Mouse (Mus musculus) stomach, postnatal 0 days (tissue): ENCODE measurements at regions not wholly inside any gene's neighbourhood (a gene's known extent, or its start where the extent isn't known, plus 50 kb on each side); places are given as distances from the start of the nearest gene placed in this dataset.

Source experiments
- ATAC-seq: fragments of 200-750 bp; cut with Nextera tagmentation; 2 replicates; pipeline ENCODE4 v1.8.0; 2017; ENCODE audit not compliant: low FRiP score, low TSS enrichment
- DNase-seq: peaks from one replicate; pipeline ENCODE4 v3.0.0-alpha.2; 2016; ENCODE audit warnings: low spot score
- H3K27ac ChIP-seq: fragments of 300-500 bp; sonication (generic); replicated peaks from 2 replicates; pipeline ENCODE4 v1.5.1; 2014; ENCODE audit warnings: mild to moderate bottlenecking, control low read depth
- H3K27me3 ChIP-seq: fragments of 300-500 bp; sonication (generic); 2 replicates; pipeline ENCODE4 v1.6.1; 2014; ENCODE audit warnings: low read length; ENCODE audit not compliant: control insufficient read depth, insufficient read depth
- H3K36me3 ChIP-seq: fragments of 300-500 bp; sonication (generic); 2 replicates; pipeline ENCODE4 v1.6.1; 2014; ENCODE audit warnings: low read length, mixed read lengths; ENCODE audit not compliant: control insufficient read depth, insufficient read depth
- H3K4me1 ChIP-seq: fragments of 300-500 bp; sonication (generic); replicated peaks from 2 replicates; pipeline ENCODE4 v1.6.1; 2014; ENCODE audit warnings: antibody characterized with exemption; ENCODE audit not compliant: control insufficient read depth, insufficient read depth
- H3K4me2 ChIP-seq: fragments of 300-500 bp; sonication (generic); replicated peaks from 2 replicates; pipeline ENCODE4 v1.6.1; 2014; ENCODE audit warnings: low read depth, mild to moderate bottlenecking, control low read depth, moderate library complexity
- H3K4me3 ChIP-seq: fragments of 300-500 bp; sonication (generic); 2 replicates; pipeline ENCODE4 v1.5.1; 2014; ENCODE audit warnings: low read depth, low read length, control low read depth
- H3K9ac ChIP-seq: fragments of 300-500 bp; sonication (generic); 2 replicates; pipeline ENCODE4 v1.6.1; 2014; ENCODE audit warnings: mild to moderate bottlenecking, low read length, control low read depth, mixed read lengths
- H3K9me3 ChIP-seq: fragments of 300-500 bp; sonication (generic); 2 replicates; pipeline ENCODE4 v1.6.1; 2016; ENCODE audit warnings: low read length; ENCODE audit not compliant: control insufficient read depth
- CTCF ChIP-seq: IDR thresholded peaks from 2 replicates; pipeline ENCODE4 v1.5.1; 2016; ENCODE audit warnings: antibody characterized with exemption, low read depth, mild to moderate bottlenecking, moderate library complexity
- EP300 ChIP-seq: optimal IDR thresholded peaks from 2 replicates; pipeline ENCODE3; 2016; ENCODE audit warnings: antibody characterized with exemption
- WGBS: fragments of 180-500 bp; shearing (Covaris S2); extraction: QIAGEN DNeasy Blood & Tissue Kit; methylation state at CpG from one replicate; pipeline ENCODE4 v1.1.7; 2014; 5-methylcytosine and 5-hydroxymethylcytosine counted together

- 61% methylated on average over 3 of the region's 3 CpGs for WGBS
- no peaks in the 10 kb centered on the region for H3K4me1 ChIP-seq
- no peak overlapping the region for H3K4me3 ChIP-seq
- H3K9me3 ChIP-seq = no peaks in the 10 kb centered on the region
- TF ChIP-seq CTCF = no peak
- TF ChIP-seq EP300 = no peak
- no peak overlapping the region for H3K27ac ChIP-seq
- DNase-seq (no peak), ATAC-seq (no peak)
- H3K9ac ChIP-seq = no peak overlapping the region
- no peak overlapping the region for H3K4me2 ChIP-seq
- no peaks in the 10 kb centered on the region for H3K27me3 ChIP-seq
- no peaks in the 10 kb centered on the region for H3K36me3 ChIP-seq
Observed at GRCm38 (mm10) chr2:148523401-148523800, 80.0 kb upstream of the Cd93 start.

DNA sequence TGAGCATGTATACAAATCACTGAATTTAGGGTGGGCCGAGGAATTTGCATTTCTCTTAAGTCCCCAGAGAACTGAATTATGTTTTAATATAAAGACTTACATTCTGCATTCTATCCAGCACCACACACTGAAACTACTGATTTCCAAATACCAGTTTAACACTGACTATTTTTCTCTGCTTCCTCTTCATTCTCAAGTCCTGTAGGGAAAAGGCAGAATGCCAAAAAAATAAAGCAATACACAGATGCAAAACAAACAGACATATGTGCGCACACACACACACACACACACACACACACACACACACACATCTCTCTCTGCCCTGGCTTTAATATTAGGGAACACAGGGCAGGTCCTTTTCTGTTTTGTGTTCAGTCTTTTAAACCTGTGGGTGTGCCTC is 79.6 kb upstream of the Cd93 start:
- TF ChIP-seq CTCF (no peak), EP300 (no peak)
- Histone ChIP-seq H3K9ac (no peak overlapping the region), H3K4me1 (no peaks in the 10 kb centered on the region), H3K36me3 (no peaks in the 10 kb centered on the region), H3K27ac (no peak overlapping the region), H3K4me2 (no peak overlapping the region), H3K4me3 (no peak overlapping the region), H3K9me3 (no peaks in the 10 kb centered on the region), H3K27me3 (no peaks in the 10 kb centered on the region)
- 78% methylated on average over 2 of the region's 2 CpGs for WGBS
- DNase-seq = no peak
- ATAC-seq = no peak

- WGBS = 55% methylated on average over 5 of the region's 5 CpGs
- no peak overlapping the region for H3K4me2 ChIP-seq
- H3K9me3 ChIP-seq = no peaks in the 10 kb centered on the region
- no peaks in the 10 kb centered on the region for H3K27me3 ChIP-seq
- H3K36me3 ChIP-seq = no peaks in the 10 kb centered on the region
- H3K27ac ChIP-seq = no peak overlapping the region
- ATAC-seq = no peak
- no peak overlapping the region for H3K9ac ChIP-seq
- H3K4me1 ChIP-seq = no peaks in the 10 kb centered on the region
- no peak for TF ChIP-seq EP300
- no peak for TF ChIP-seq CTCF
- no peak for DNase-seq
- H3K4me3 ChIP-seq = no peak overlapping the region
Observed at GRCm38 (mm10) chr2:148521966-148522575, 78.7 kb upstream of the Cd93 start.

DNA sequence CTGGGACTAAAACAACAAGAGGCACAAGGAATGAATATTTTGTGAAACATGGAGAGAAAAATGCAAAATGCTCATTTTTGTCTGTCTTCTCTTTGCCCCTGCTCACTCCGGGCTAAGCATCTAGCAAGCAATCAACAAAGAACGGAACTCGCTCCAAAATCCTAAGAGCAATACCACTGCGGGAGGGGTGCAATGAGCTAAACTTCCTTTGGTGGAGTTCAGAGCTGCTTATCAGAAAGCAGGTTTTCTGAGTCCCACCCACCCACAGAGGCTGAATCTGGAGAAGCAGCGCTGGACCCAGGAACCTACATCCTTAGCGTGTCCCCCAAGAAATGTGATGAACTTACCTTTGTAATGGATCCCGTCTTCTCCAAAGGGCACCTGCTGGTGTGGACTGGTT is 76.9 kb upstream of the Cd93 start:
- WGBS = 56% methylated on average over 7 of the region's 7 CpGs
- no peak for DNase-seq
- no peak overlapping the region for H3K9ac ChIP-seq
- no peak overlapping the region for H3K4me3 ChIP-seq
- no peak for ATAC-seq
- no peaks in the 10 kb centered on the region for H3K4me1 ChIP-seq
- H3K27ac ChIP-seq = no peak overlapping the region
- H3K4me2 ChIP-seq = no peak overlapping the region
- TF ChIP-seq CTCF = no peak
- no peak for TF ChIP-seq EP300
- H3K36me3 ChIP-seq = no peaks in the 10 kb centered on the region
- no peaks in the 10 kb centered on the region for H3K27me3 ChIP-seq
- no peaks in the 10 kb centered on the region for H3K9me3 ChIP-seq

DNA sequence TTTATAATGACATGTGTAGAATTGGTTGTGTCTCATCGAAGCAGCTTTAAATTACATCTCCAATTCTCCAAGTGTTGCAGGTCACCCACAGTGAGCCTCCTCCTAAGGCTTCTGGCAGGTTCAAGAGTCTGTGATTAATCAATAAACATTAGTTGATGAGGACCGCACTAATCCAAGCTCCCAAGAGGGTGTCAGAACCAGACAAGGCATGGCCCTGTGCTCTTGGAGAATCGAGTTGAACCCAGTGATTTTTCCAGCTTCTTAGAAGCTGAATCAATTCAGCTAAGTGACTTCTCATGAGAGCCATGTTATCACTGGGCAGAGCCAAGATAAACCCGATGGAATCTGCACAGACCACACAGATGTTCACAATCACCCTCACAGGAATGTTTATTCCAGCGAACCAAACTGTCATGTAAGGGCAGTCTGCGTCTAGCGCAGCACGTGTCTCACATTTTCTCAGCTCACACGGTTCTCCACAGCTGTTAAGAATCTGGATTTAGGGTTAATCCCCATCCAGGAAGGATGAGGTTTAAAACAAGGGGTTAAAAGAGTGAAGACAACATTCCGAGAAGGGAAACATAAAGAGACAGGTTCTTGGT is 76.4 kb upstream of the Cd93 start:
- WGBS = 33% methylated on average over 10 of the region's 10 CpGs
- no peak for TF ChIP-seq EP300
- no peak for TF ChIP-seq CTCF
- Histone ChIP-seq H3K9me3 (no peaks in the 10 kb centered on the region), H3K9ac (no peak overlapping the region), H3K27me3 (no peaks in the 10 kb centered on the region), H3K27ac (no peak overlapping the region), H3K4me1 (no peaks in the 10 kb centered on the region), H3K36me3 (no peaks in the 10 kb centered on the region), H3K4me3 (no peak overlapping the region), H3K4me2 (no peak overlapping the region)
- DNase-seq (no peak), ATAC-seq (no peak)

- no peaks in the 10 kb centered on the region for H3K36me3 ChIP-seq
Observed at GRCm38 (mm10) chr2:148517906-148518305, 74.5 kb upstream of the Cd93 start.

More at GRCm38 (mm10) chr2:148517906-148518305, 74.5 kb upstream of the Cd93 start:
- Histone ChIP-seq H3K27ac (no peak overlapping the region), H3K4me2 (no peak overlapping the region), H3K9me3 (no peaks in the 10 kb centered on the region), H3K9ac (no peak overlapping the region), H3K27me3 (no peaks in the 10 kb centered on the region), H3K4me3 (no peak overlapping the region), H3K4me1 (no peaks in the 10 kb centered on the region)
- ATAC-seq (no peak), DNase-seq (no peak)
- no peak for TF ChIP-seq EP300
- TF ChIP-seq CTCF = no peak
- 52% methylated on average over 1 of the region's 1 CpGs for WGBS
